Mouse (Mus musculus): Measurements from ENCODE around the gene Camta2. TPM values are rescaled to one million over a fixed set of nuclear protein-coding genes. Genes with fewer than 3 reads are reported as not detected.

Camta2 gene
- polyA plus RNA-seq, 1 experiment from 2014 or later, result 14.4 TPM

- Histone ChIP-seq H3K27ac (ENCODE audit: low read depth, low read length) (no peak overlapping the region), H3K9me3 (replicated peaks; ENCODE audit: control insufficient read depth, low read length) (no peaks in the 10 kb centered on the region), H3K9ac (ENCODE audit: low read depth, low read length) (no peak overlapping the region), H3K4me3 (ENCODE audit: low read depth, low read length) (no peak overlapping the region), H3K36me3 (ENCODE audit: control insufficient read depth, insufficient read depth, low read length) (peaks cover 14% of the 10 kb centered on the region; the same call in 1 of the 2 replicates), H3K4me2 (no peak overlapping the region), H3K4me1 (ENCODE audit: control insufficient read depth, insufficient read depth, low read length) (peaks cover 16% of the 10 kb centered on the region), H3K27me3 (ENCODE audit: control insufficient read depth, insufficient read depth, low read length) (no peaks in the 10 kb centered on the region)
- 83% methylated on average over 5 of the region's 5 CpGs for WGBS (ENCODE audit: insufficient replicate concordance)
- no peak for ATAC-seq (replicated peaks; ENCODE audit: insufficient number of reproducible peaks, low FRiP score, low TSS enrichment)
Measured at GRCm38 (mm10) chr11:70683640-70684039, 4.3 kb downstream of the Camta2 start.

DNA sequence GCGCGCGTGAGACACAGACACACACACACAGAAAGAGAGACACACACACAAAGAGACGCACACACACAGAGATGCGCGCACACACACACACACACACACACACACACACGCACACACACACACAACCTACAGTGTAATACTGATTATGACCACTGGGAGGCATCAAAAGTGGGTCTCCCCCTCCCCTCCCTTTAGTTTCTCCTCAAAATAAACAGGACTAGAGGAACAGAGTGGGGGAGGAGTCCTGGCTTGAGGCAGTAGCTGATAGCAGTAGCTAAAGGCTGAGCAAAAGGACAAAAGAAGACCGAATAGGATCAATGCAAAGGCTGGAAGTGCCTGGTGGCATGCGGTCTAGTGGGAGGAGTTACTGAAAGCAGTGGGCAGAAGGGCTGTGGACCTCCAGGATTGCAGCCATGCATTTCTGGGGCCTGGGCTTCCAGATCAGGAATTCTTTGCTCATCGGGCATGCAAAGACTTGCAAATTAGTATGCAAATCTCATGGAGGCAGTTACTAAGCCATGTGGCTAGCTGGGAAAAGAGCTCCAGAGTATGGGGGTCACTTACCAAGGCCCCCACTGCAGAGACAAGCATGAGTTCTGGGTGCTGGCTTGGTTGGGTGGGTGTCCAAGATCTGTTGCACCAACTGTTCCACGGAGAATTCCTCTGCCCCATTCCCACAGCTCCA is 5.9 kb downstream of the Camta2 start:
- no peak overlapping the region for H3K27ac ChIP-seq (ENCODE audit: low read depth, low read length)
- 0 out of 2 replicates have a peak overlapping the region, but pooled peaks have one; percentile 34 for H3K9ac ChIP-seq (ENCODE audit: low read depth, low read length)
- H3K9me3 ChIP-seq (replicated peaks; ENCODE audit: control insufficient read depth, low read length), result no peaks in the 10 kb centered on the region
- H3K4me1 ChIP-seq (ENCODE audit: control insufficient read depth, insufficient read depth, low read length), result peaks cover 9% of the 10 kb centered on the region
- ATAC-seq (replicated peaks; ENCODE audit: insufficient number of reproducible peaks, low FRiP score, low TSS enrichment), result no peak
- H3K36me3 ChIP-seq (ENCODE audit: control insufficient read depth, insufficient read depth, low read length), result peaks cover 14% of the 10 kb centered on the region; the same call in 1 of the 2 replicates
- WGBS (ENCODE audit: insufficient replicate concordance), result 12% methylated on average over 11 of the region's 11 CpGs
- H3K4me3 ChIP-seq (ENCODE audit: low read depth, low read length), result no peak overlapping the region
- no peaks in the 10 kb centered on the region for H3K27me3 ChIP-seq (ENCODE audit: control insufficient read depth, insufficient read depth, low read length)
- H3K4me2 ChIP-seq, result peak overlapping the region; percentile 16

DNA sequence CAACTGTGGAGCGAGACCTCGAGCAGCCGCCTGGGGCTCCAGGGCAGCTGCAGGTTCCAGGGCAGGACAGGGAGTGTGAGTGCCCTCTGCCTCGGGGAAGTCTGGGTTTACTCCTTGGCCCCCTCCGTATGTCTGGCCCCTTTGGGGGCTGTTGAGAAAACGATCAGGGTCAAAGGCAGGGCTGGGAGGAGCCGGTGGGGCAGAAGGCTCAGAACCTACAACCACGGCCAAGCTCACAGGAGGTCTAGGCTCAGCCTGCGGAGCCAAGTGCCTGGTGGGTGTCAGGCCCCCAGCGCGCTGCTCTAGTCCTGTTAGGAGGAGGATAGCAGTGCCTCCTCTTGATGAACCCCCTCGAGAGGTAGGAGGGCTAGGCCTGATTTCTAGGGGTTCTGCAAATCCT is 6.7 kb downstream of the Camta2 start:
- H3K4me2 ChIP-seq, result no peak overlapping the region
- no peaks in the 10 kb centered on the region for H3K9me3 ChIP-seq (replicated peaks; ENCODE audit: control insufficient read depth, low read length)
- no peak for ATAC-seq (replicated peaks; ENCODE audit: insufficient number of reproducible peaks, low FRiP score, low TSS enrichment)
- H3K27me3 ChIP-seq (ENCODE audit: control insufficient read depth, insufficient read depth, low read length), result no peaks in the 10 kb centered on the region
- no peak overlapping the region for H3K9ac ChIP-seq (ENCODE audit: low read depth, low read length)
- H3K36me3 ChIP-seq (ENCODE audit: control insufficient read depth, insufficient read depth, low read length), result peaks cover 14% of the 10 kb centered on the region; the same call in 1 of the 2 replicates
- peaks cover 5% of the 10 kb centered on the region for H3K4me1 ChIP-seq (ENCODE audit: control insufficient read depth, insufficient read depth, low read length)
- 57% methylated on average over 12 of the region's 12 CpGs for WGBS (ENCODE audit: insufficient replicate concordance)
- H3K4me3 ChIP-seq (ENCODE audit: low read depth, low read length), result no peak overlapping the region
- no peak overlapping the region for H3K27ac ChIP-seq (ENCODE audit: low read depth, low read length)

DNA sequence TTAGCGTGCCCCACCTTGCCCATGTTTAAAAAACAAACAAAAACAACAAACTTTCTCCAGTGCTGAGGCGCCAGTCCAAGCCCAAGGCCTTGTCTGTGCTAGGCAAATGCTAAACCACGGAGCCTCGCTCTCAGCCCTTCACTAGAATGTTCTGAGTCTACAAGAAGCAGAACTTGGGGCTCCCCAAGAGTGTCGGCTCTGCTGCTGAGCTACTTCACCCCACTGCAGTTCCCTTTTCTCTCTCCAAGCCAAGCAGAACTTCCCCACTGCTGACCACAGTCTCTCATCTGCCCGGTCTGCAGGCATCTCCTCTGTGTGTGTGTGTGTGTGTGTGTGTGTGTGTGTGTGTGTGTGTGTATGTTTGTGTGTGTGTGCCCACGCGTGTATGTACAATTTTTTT is 8.0 kb downstream of the Camta2 start:
- Histone ChIP-seq H3K27me3 (ENCODE audit: control insufficient read depth, insufficient read depth, low read length) (no peaks in the 10 kb centered on the region), H3K4me3 (ENCODE audit: low read depth, low read length) (no peak overlapping the region), H3K27ac (ENCODE audit: low read depth, low read length) (no peak overlapping the region), H3K9ac (ENCODE audit: low read depth, low read length) (no peak overlapping the region), H3K36me3 (ENCODE audit: control insufficient read depth, insufficient read depth, low read length) (peaks cover 14% of the 10 kb centered on the region; the same call in 1 of the 2 replicates), H3K4me2 (no peak overlapping the region), H3K4me1 (ENCODE audit: control insufficient read depth, insufficient read depth, low read length) (peaks cover 5% of the 10 kb centered on the region), H3K9me3 (replicated peaks; ENCODE audit: control insufficient read depth, low read length) (no peaks in the 10 kb centered on the region)
- ATAC-seq (replicated peaks; ENCODE audit: insufficient number of reproducible peaks, low FRiP score, low TSS enrichment), result no peak
- WGBS (ENCODE audit: insufficient replicate concordance), result 85% methylated on average over 8 of the region's 8 CpGs

GRCm38 (mm10) chr11:70679361-70679760 is 8.5 kb downstream of the Camta2 start:
- H3K27ac ChIP-seq (ENCODE audit: low read depth, low read length), result no peak overlapping the region
- H3K4me3 ChIP-seq (ENCODE audit: low read depth, low read length), result no peak overlapping the region
- H3K9ac ChIP-seq (ENCODE audit: low read depth, low read length), result no peak overlapping the region
- WGBS (ENCODE audit: insufficient replicate concordance), result 93% methylated on average over 8 of the region's 8 CpGs
- no peak for ATAC-seq (replicated peaks; ENCODE audit: insufficient number of reproducible peaks, low FRiP score, low TSS enrichment)
- no peaks in the 10 kb centered on the region for H3K9me3 ChIP-seq (replicated peaks; ENCODE audit: control insufficient read depth, low read length)
- H3K36me3 ChIP-seq (ENCODE audit: control insufficient read depth, insufficient read depth, low read length), result peaks cover 17% of the 10 kb centered on the region
- H3K27me3 ChIP-seq (ENCODE audit: control insufficient read depth, insufficient read depth, low read length), result no peaks in the 10 kb centered on the region
- H3K4me2 ChIP-seq, result no peak overlapping the region
- peaks cover 5% of the 10 kb centered on the region for H3K4me1 ChIP-seq (ENCODE audit: control insufficient read depth, insufficient read depth, low read length)

GRCm38 (mm10) chr11:70678576-70678975 is 9.3 kb downstream of the Camta2 start:
- no peak overlapping the region for H3K9ac ChIP-seq (ENCODE audit: low read depth, low read length)
- H3K27ac ChIP-seq (ENCODE audit: low read depth, low read length), result no peak overlapping the region
- WGBS (ENCODE audit: insufficient replicate concordance), result 84% methylated on average over 2 of the region's 2 CpGs
- no peak for ATAC-seq (replicated peaks; ENCODE audit: insufficient number of reproducible peaks, low FRiP score, low TSS enrichment)
- no peak overlapping the region for H3K4me3 ChIP-seq (ENCODE audit: low read depth, low read length)
- no peaks in the 10 kb centered on the region for H3K9me3 ChIP-seq (replicated peaks; ENCODE audit: control insufficient read depth, low read length)
- H3K4me1 ChIP-seq (ENCODE audit: control insufficient read depth, insufficient read depth, low read length), result peaks cover 5% of the 10 kb centered on the region
- H3K36me3 ChIP-seq (ENCODE audit: control insufficient read depth, insufficient read depth, low read length), result peaks cover 18% of the 10 kb centered on the region
- H3K4me2 ChIP-seq, result no peak overlapping the region
- H3K27me3 ChIP-seq (ENCODE audit: control insufficient read depth, insufficient read depth, low read length), result no peaks in the 10 kb centered on the region

- no peak overlapping the region for H3K4me3 ChIP-seq (ENCODE audit: low read depth, low read length)
- H3K27me3 ChIP-seq (ENCODE audit: control insufficient read depth, insufficient read depth, low read length), result no peaks in the 10 kb centered on the region
- H3K4me1 ChIP-seq (ENCODE audit: control insufficient read depth, insufficient read depth, low read length), result peaks cover 5% of the 10 kb centered on the region
- peaks cover 18% of the 10 kb centered on the region for H3K36me3 ChIP-seq (ENCODE audit: control insufficient read depth, insufficient read depth, low read length)
- H3K9ac ChIP-seq (ENCODE audit: low read depth, low read length), result no peak overlapping the region
- 69% methylated on average over 9 of the region's 9 CpGs for WGBS (ENCODE audit: insufficient replicate concordance)
- no peak overlapping the region for H3K27ac ChIP-seq (ENCODE audit: low read depth, low read length)
- no peaks in the 10 kb centered on the region for H3K9me3 ChIP-seq (replicated peaks; ENCODE audit: control insufficient read depth, low read length)
- no peak overlapping the region for H3K4me2 ChIP-seq
- no peak for ATAC-seq (replicated peaks; ENCODE audit: insufficient number of reproducible peaks, low FRiP score, low TSS enrichment)
Measured at GRCm38 (mm10) chr11:70678092-70678491, 9.8 kb downstream of the Camta2 start.

GRCm38 (mm10) chr11:70674501-70674900 is 13.4 kb downstream of the Camta2 start:
- peaks cover 17% of the 10 kb centered on the region for H3K36me3 ChIP-seq (ENCODE audit: control insufficient read depth, insufficient read depth, low read length)
- no peak for ATAC-seq (replicated peaks; ENCODE audit: insufficient number of reproducible peaks, low FRiP score, low TSS enrichment)
- WGBS (ENCODE audit: insufficient replicate concordance), result 60% methylated on average over 11 of the region's 11 CpGs
- H3K9me3 ChIP-seq (replicated peaks; ENCODE audit: control insufficient read depth, low read length), result no peaks in the 10 kb centered on the region
- no peaks in the 10 kb centered on the region for H3K27me3 ChIP-seq (ENCODE audit: control insufficient read depth, insufficient read depth, low read length)
- H3K4me1 ChIP-seq (ENCODE audit: control insufficient read depth, insufficient read depth, low read length), result peaks cover 12% of the 10 kb centered on the region
- H3K4me2 ChIP-seq, result no peak overlapping the region
- H3K9ac ChIP-seq (ENCODE audit: low read depth, low read length), result no peak overlapping the region
- no peak overlapping the region for H3K27ac ChIP-seq (ENCODE audit: low read depth, low read length)
- H3K4me3 ChIP-seq (ENCODE audit: low read depth, low read length), result no peak overlapping the region

DNA sequence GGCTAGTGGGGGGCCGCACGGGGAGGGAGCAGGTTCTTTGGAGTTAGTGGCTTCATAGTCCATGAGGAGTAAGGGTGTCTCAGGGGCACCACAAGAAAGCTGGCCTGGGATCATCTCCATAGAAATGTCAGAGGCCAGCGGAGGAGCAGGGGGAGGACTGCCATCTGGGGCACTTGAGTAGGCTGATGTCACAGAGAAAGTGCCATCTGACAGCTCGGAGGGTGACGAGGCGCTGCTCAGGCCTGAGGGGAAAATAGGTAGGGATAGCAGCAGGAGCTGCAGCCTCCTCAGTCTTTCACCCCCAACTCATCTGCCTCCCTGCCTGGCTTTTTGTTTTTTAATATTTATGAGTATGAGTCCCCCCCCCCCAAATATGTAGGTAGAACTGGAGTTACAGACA is 13.9 kb downstream of the Camta2 start:
- no peaks in the 10 kb centered on the region for H3K9me3 ChIP-seq (replicated peaks; ENCODE audit: control insufficient read depth, low read length)
- H3K9ac ChIP-seq (ENCODE audit: low read depth, low read length), result no peak overlapping the region
- H3K36me3 ChIP-seq (ENCODE audit: control insufficient read depth, insufficient read depth, low read length), result peaks cover 13% of the 10 kb centered on the region
- 83% methylated on average over 6 of the region's 6 CpGs for WGBS (ENCODE audit: insufficient replicate concordance)
- H3K4me1 ChIP-seq (ENCODE audit: control insufficient read depth, insufficient read depth, low read length), result peaks cover 12% of the 10 kb centered on the region
- no peaks in the 10 kb centered on the region for H3K27me3 ChIP-seq (ENCODE audit: control insufficient read depth, insufficient read depth, low read length)
- H3K27ac ChIP-seq (ENCODE audit: low read depth, low read length), result no peak overlapping the region
- no peak overlapping the region for H3K4me3 ChIP-seq (ENCODE audit: low read depth, low read length)
- ATAC-seq (replicated peaks; ENCODE audit: insufficient number of reproducible peaks, low FRiP score, low TSS enrichment), result no peak
- no peak overlapping the region for H3K4me2 ChIP-seq

Data from heart, embryonic 11.5 days (tissue).